Mouse (Mus musculus): ENCODE measurements around the gene Lifr.

GRCm38 (mm10) chr15:7239904-7240303, 149.5 kb downstream of the Lifr start:
- no peak for TF ChIP-seq CTCF (IDR thresholded peaks at IDR 0.05; ENCODE audit: borderline replicate concordance, extremely low read depth, insufficient read depth, insufficient read length)
- no peak for TF ChIP-seq POLR2A (IDR thresholded peaks at IDR 0.05; ENCODE audit: borderline replicate concordance, extremely low read depth, insufficient read depth, insufficient read length, poor library complexity, severe bottlenecking)

Data from brain, embryonic 14.5 days (tissue).